Mouse (Mus musculus) MEL (cell line): Measurements from ENCODE around the gene Cflar.

ENCODE experiments used
- CTCF ChIP-seq, 3 experiments: IDR thresholded peaks in 2 of 3; conservative IDR thresholded peaks in 1 of 3; 2 replicates each; pipeline ENCODE4 v1.5.1; 2011 to 2012; ENCODE audit warnings: low read length in 3 of 3, low read depth in 2 of 3, mild to moderate bottlenecking in 2 of 3, improper control_type of control experiment in 1 of 3, inconsistent platforms in 1 of 3, mixed read lengths in 1 of 3, moderate library complexity in 1 of 3; ENCODE audit not compliant: control insufficient read depth in 1 of 3, insufficient read depth in 1 of 3, poor library complexity in 1 of 3, severe bottlenecking in 1 of 3
- ELF1 ChIP-seq: IDR thresholded peaks from 2 replicates; pipeline ENCODE4 v1.6.1; 2014; ENCODE audit warnings: low read depth, mild to moderate bottlenecking, inconsistent platforms, low read length, improper control_type of control experiment, moderate library complexity
- GABPA ChIP-seq: IDR thresholded peaks from 2 replicates; pipeline ENCODE4 v1.6.1; 2012; ENCODE audit warnings: low read depth, mild to moderate bottlenecking, inconsistent platforms, low read length, improper control_type of control experiment, moderate library complexity
- KAT2A ChIP-seq: conservative IDR thresholded peaks from 2 replicates; pipeline ENCODE4 v1.6.1; 2012; ENCODE audit warnings: low read depth, low read length, improper control_type of control experiment, inconsistent platforms
- MYC ChIP-seq: IDR thresholded peaks from 2 replicates; pipeline ENCODE4 v1.6.1; 2011; ENCODE audit warnings: low read depth, mild to moderate bottlenecking, low read length, improper control_type of control experiment, moderate library complexity
- TBP ChIP-seq: IDR thresholded peaks from 2 replicates; pipeline ENCODE4 v1.8.0; 2011; ENCODE audit warnings: low read depth, low read length, improper control_type of control experiment
- TCF12 ChIP-seq: IDR thresholded peaks from 2 replicates; pipeline ENCODE4 v1.6.1; 2014; ENCODE audit warnings: low read depth, mild to moderate bottlenecking, inconsistent platforms, low read length, improper control_type of control experiment, moderate library complexity
- ZC3H11A ChIP-seq: IDR thresholded peaks from 2 replicates; pipeline ENCODE4 v1.6.1; 2012; ENCODE audit warnings: low read depth, mild to moderate bottlenecking, inconsistent platforms, low read length, improper control_type of control experiment
- ZMIZ1 ChIP-seq: IDR thresholded peaks from 2 replicates; pipeline ENCODE4 v1.6.1; 2012; ENCODE audit warnings: low read depth, mild to moderate bottlenecking, inconsistent platforms, low read length, improper control_type of control experiment, moderate library complexity

DNA sequence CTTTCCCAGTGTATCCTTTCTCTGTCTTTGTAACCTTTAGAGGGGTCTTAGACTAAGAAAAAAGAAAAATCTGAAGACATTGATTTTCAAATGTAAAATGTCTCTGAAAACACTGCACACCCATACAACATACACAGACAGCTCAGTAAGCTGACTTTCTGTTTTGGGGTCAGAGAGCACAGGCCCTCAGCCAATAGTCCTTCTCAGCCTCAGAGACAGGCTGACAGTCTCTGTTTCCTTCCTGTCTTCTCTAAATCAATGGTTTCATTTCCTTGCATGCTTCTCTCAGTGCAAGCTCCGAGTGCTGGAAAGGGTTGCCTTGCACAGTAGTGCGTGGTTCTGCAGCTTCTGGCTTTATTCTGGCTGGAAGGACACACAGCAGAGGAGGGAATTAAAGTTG lies 62.6 kb downstream of the Cflar start:
- TF ChIP-seq TBP (no peak), TCF12 (no peak), ZC3H11A (no peak), CTCF (IDR thresholded peaks at IDR 0.05 in 2 of 3, conservative IDR thresholded peaks at IDR 0.05 in 1 of 3; ENCODE audit: control insufficient read depth in 1 of 3, insufficient read depth in 1 of 3, low read depth in 2 of 3, low read length in 3 of 3, poor library complexity in 1 of 3, severe bottlenecking in 1 of 3) (no peak), ZMIZ1 (no peak), MYC (no peak), KAT2A (no peak), ELF1 (no peak), GABPA (no peak)
